Mouse (Mus musculus): ENCODE measurements around the gene Olfr1110. TPM values are rescaled to one million over a fixed set of nuclear protein-coding genes. Genes with fewer than 3 reads are reported as not detected.
"Not testable (repeated sequence)": the region's sequence is repeated elsewhere in the genome, so short reads cannot be mapped to it uniquely, and the experiment has no call there.

Gene Olfr1110
- polyA plus RNA-seq (2016; fragmentation: Nextera tagmentation; extraction: Ambion mirVana): not detected in 2 replicates

GRCm38 (mm10) chr2:87140200-87140599, at the start of gene Olfr1110:
Olfr1110 (minus strand) TSS chr2:87140300.
- no peak within 1 kb of the TSS for H3K27ac ChIP-seq (replicated peaks)
- no peak within 1 kb of the TSS for H3K4me3 ChIP-seq
- H3K4me1 ChIP-seq: no peaks in the 10 kb centered on the region
- no peaks in the 10 kb centered on the region for H3K27me3 ChIP-seq (ENCODE audit: low read depth, poor library complexity, severe bottlenecking)
- DNase-seq (ENCODE audit: low spot score): no peak
- H3K36me3 ChIP-seq: no peaks in the 10 kb centered on the region
- no peaks in the 10 kb centered on the region for H3K9me3 ChIP-seq (replicated peaks)
- 91% methylated on average over 1 of the region's 1 CpGs for WGBS

GRCm38 (mm10) chr2:87187498-87187897, 47.4 kb upstream of the Olfr1110 start, which contains the start of gene Olfr1112:
Olfr1112 (plus strand) TSS chr2:87187798.
- 88% methylated on average over 1 of the region's 1 CpGs for WGBS
- H3K4me3 ChIP-seq: no peak within 1 kb of the TSS
- H3K27ac ChIP-seq (replicated peaks): no peak within 1 kb of the TSS
- no peak for DNase-seq (ENCODE audit: low spot score)
- H3K36me3 ChIP-seq: no peaks in the 10 kb centered on the region
- no peaks in the 10 kb centered on the region for H3K27me3 ChIP-seq (ENCODE audit: low read depth, poor library complexity, severe bottlenecking)
- H3K4me1 ChIP-seq: no peaks in the 10 kb centered on the region
- H3K9me3 ChIP-seq (replicated peaks): no peaks in the 10 kb centered on the region

DNA sequence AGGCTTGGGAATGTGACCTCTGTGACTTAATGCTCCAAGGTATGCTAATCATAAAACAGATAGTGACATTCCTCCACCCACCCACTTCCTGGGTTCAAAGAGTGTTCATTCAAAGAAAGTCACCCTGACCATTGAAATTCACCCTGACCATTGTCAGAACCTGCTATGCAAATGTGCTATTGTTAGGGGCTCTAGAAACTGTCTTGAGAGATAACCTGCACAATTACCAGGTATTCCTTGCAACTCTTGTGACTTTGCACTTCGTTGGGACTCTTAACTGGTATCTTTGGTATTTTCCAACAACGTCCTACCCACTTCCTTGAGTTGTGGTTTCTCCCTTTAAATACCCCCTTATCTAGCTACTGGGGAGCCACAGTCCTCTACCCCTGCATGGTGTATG, 27.6 kb upstream of the Olfr1110 start:
- H3K36me3 ChIP-seq; H3K4me1 ChIP-seq; H3K9me3 ChIP-seq (replicated peaks); H3K27ac ChIP-seq (replicated peaks); H3K4me3 ChIP-seq; DNase-seq (ENCODE audit: low spot score); H3K27me3 ChIP-seq (ENCODE audit: low read depth, poor library complexity, severe bottlenecking): not testable (repeated sequence)
- 83% methylated on average over 2 of the region's 2 CpGs for WGBS

GRCm38 (mm10) chr2:87152524-87152923, 12.4 kb upstream of the Olfr1110 start, which contains the start of gene Olfr1111:
Olfr1111 (minus strand) TSS chr2:87152624.
- no peaks in the 10 kb centered on the region for H3K27me3 ChIP-seq (ENCODE audit: low read depth, poor library complexity, severe bottlenecking)
- H3K4me1 ChIP-seq: no peaks in the 10 kb centered on the region
- no peaks in the 10 kb centered on the region for H3K36me3 ChIP-seq
- no peak for DNase-seq (ENCODE audit: low spot score)
- no peak within 1 kb of the TSS for H3K27ac ChIP-seq (replicated peaks)
- no peak within 1 kb of the TSS for H3K4me3 ChIP-seq
- no peaks in the 10 kb centered on the region for H3K9me3 ChIP-seq (replicated peaks)

- no peak for DNase-seq (ENCODE audit: low spot score)
- Histone ChIP-seq H3K4me1 (no peaks in the 10 kb centered on the region), H3K9me3 (replicated peaks) (no peaks in the 10 kb centered on the region), H3K36me3 (no peaks in the 10 kb centered on the region), H3K27ac (replicated peaks) (no peak within 1 kb of the TSS), H3K4me3 (no peak within 1 kb of the TSS), H3K27me3 (ENCODE audit: low read depth, poor library complexity, severe bottlenecking) (no peaks in the 10 kb centered on the region)
These were observed 25.6 kb downstream of the Olfr1110 start, which contains the start of gene Olfr259 for GRCm38 (mm10) chr2:87114467-87114866. Olfr259 (minus strand) TSS chr2:87114567.

DNA sequence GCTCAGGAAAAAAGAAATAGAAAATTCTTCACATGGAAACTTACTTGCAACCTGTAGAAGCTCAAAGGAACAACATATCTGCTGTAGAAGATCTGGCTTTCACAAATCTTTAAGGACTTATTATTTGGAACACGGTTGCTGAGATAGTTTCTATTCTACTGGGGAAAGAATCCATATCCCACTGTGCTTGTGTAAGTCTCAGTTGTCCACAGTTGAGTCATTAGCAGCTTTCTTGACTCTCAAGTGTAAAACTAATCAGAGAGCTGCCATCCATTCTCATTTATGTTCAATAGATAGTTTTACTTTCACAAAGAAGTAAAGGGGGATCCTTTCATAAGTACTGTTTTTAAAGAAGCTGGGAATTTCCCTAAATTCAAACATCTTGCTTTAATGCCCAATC, 44.2 kb downstream of the Olfr1110 start, which contains the start of gene Olfr1109:
Gene Olfr1109, minus strand, starts transcription at position 101 of the 400 bp plus-strand sequence.
- Histone ChIP-seq H3K36me3 (no peaks in the 10 kb centered on the region), H3K4me3 (no peak within 1 kb of the TSS), H3K27ac (replicated peaks) (no peak within 1 kb of the TSS), H3K4me1 (no peaks in the 10 kb centered on the region), H3K27me3 (ENCODE audit: low read depth, poor library complexity, severe bottlenecking) (no peaks in the 10 kb centered on the region), H3K9me3 (replicated peaks) (no peaks in the 10 kb centered on the region)
- no peak for DNase-seq (ENCODE audit: low spot score)
- 78% methylated on average over 1 of the region's 1 CpGs for WGBS

Other genes with a start within 250 kb of the Olfr1110 start
- gene Olfr1097, start 248.1 kb downstream of the Olfr1110 start, polyA plus RNA-seq (2016; fragmentation: Nextera tagmentation; extraction: Ambion mirVana): not detected in 2 replicates
- gene Olfr1098, start 215.8 kb downstream of the Olfr1110 start, polyA plus RNA-seq (2016; fragmentation: Nextera tagmentation; extraction: Ambion mirVana): not detected in 2 replicates
- not detected in 2 replicates for gene Olfr1099, start 179.6 kb downstream of the Olfr1110 start, polyA plus RNA-seq (2016; fragmentation: Nextera tagmentation; extraction: Ambion mirVana)
- gene Olfr1100, start 160.3 kb downstream of the Olfr1110 start, polyA plus RNA-seq (2016; fragmentation: Nextera tagmentation; extraction: Ambion mirVana): not detected in 2 replicates
- not detected in 2 replicates for gene Olfr1101, start 149.1 kb downstream of the Olfr1110 start, polyA plus RNA-seq (2016; fragmentation: Nextera tagmentation; extraction: Ambion mirVana)
- not detected in 2 replicates for gene Olfr1102, start 141.9 kb downstream of the Olfr1110 start, polyA plus RNA-seq (2016; fragmentation: Nextera tagmentation; extraction: Ambion mirVana)
- gene Olfr1104, start 113.2 kb downstream of the Olfr1110 start, polyA plus RNA-seq (2016; fragmentation: Nextera tagmentation; extraction: Ambion mirVana): not detected in 2 replicates
- not detected in 2 replicates for gene Olfr1105, start 103.8 kb downstream of the Olfr1110 start, polyA plus RNA-seq (2016; fragmentation: Nextera tagmentation; extraction: Ambion mirVana)
- gene Olfr1106, start 88.0 kb downstream of the Olfr1110 start, polyA plus RNA-seq (2016; fragmentation: Nextera tagmentation; extraction: Ambion mirVana): not detected in 2 replicates
- not detected in 2 replicates for gene Olfr1107, start 64.5 kb downstream of the Olfr1110 start, polyA plus RNA-seq (2016; fragmentation: Nextera tagmentation; extraction: Ambion mirVana)
- not detected in 2 replicates for gene Olfr1109, start 44.3 kb downstream of the Olfr1110 start, polyA plus RNA-seq (2016; fragmentation: Nextera tagmentation; extraction: Ambion mirVana)
- not detected in 2 replicates for gene Olfr259, start 25.7 kb downstream of the Olfr1110 start, polyA plus RNA-seq (2016; fragmentation: Nextera tagmentation; extraction: Ambion mirVana)
- not detected in 2 replicates for gene Olfr1111, start 12.3 kb upstream of the Olfr1110 start, polyA plus RNA-seq (2016; fragmentation: Nextera tagmentation; extraction: Ambion mirVana)
- not detected in 2 replicates for gene Olfr1112, start 47.5 kb upstream of the Olfr1110 start, polyA plus RNA-seq (2016; fragmentation: Nextera tagmentation; extraction: Ambion mirVana)
- not detected in 2 replicates for gene Olfr1113, start 68.7 kb upstream of the Olfr1110 start, polyA plus RNA-seq (2016; fragmentation: Nextera tagmentation; extraction: Ambion mirVana)
- not detected in 2 replicates for gene Olfr1115, start 107.7 kb upstream of the Olfr1110 start, polyA plus RNA-seq (2016; fragmentation: Nextera tagmentation; extraction: Ambion mirVana)
- gene Olfr1116, start 127.2 kb upstream of the Olfr1110 start, polyA plus RNA-seq (2016; fragmentation: Nextera tagmentation; extraction: Ambion mirVana): not detected in 2 replicates
- gene Olfr1118, start 167.3 kb upstream of the Olfr1110 start, polyA plus RNA-seq (2016; fragmentation: Nextera tagmentation; extraction: Ambion mirVana): not detected in 2 replicates
- gene Olfr1120, start 214.5 kb upstream of the Olfr1110 start, polyA plus RNA-seq (2016; fragmentation: Nextera tagmentation; extraction: Ambion mirVana): not detected in 2 replicates
- gene Olfr1121, start 229.6 kb upstream of the Olfr1110 start, polyA plus RNA-seq (2016; fragmentation: Nextera tagmentation; extraction: Ambion mirVana): not detected in 2 replicates
- 0.02 TPM in 1 of 2 replicates, not detected in the other for gene Olfr1122, start 245.5 kb upstream of the Olfr1110 start, polyA plus RNA-seq (2016; fragmentation: Nextera tagmentation; extraction: Ambion mirVana)